Mouse (Mus musculus) intestine, embryonic 15.5 days (tissue): Measurements from ENCODE around the gene Tpk1. TPM values are rescaled to one million over a fixed set of nuclear protein-coding genes. Genes with fewer than 3 reads are reported as not detected.
A peak's percentile ranks its signal among the peaks of the same experiment; 100 is the strongest.

Experiments
- ATAC-seq: fragments of 200-750 bp; cut with Nextera tagmentation; 2 replicates; pipeline ENCODE4 v1.8.0; 2017; ENCODE audit warnings: moderate TSS enrichment, moderate library complexity
- H3K27ac ChIP-seq: fragments of 300-500 bp; sonication (generic); 2 replicates; pipeline ENCODE4 v1.5.1; 2015; ENCODE audit warnings: mild to moderate bottlenecking, inconsistent platforms
- H3K27me3 ChIP-seq: fragments of 300-500 bp; sonication (generic); replicated peaks from 2 replicates; pipeline ENCODE4 v1.6.1; 2015; ENCODE audit warnings: inconsistent platforms
- H3K36me3 ChIP-seq: fragments of 300-500 bp; sonication (generic); 2 replicates; pipeline ENCODE4 v1.6.1; 2015; ENCODE audit warnings: inconsistent platforms
- H3K4me1 ChIP-seq: fragments of 300-500 bp; sonication (generic); replicated peaks from 2 replicates; pipeline ENCODE4 v1.6.1; 2015; ENCODE audit warnings: inconsistent platforms
- H3K4me2 ChIP-seq: fragments of 300-500 bp; sonication (generic); replicated peaks from 2 replicates; pipeline ENCODE4 v1.6.1; 2015; ENCODE audit warnings: mild to moderate bottlenecking, inconsistent platforms
- H3K4me3 ChIP-seq: fragments of 300-500 bp; sonication (generic); replicated peaks from 2 replicates; pipeline ENCODE4 v1.5.1; 2015; ENCODE audit warnings: inconsistent platforms
- H3K9ac ChIP-seq: fragments of 300-500 bp; sonication (generic); 2 replicates; pipeline ENCODE4 v1.6.1; 2015; ENCODE audit warnings: inconsistent platforms
- H3K9me3 ChIP-seq: fragments of 300-500 bp; sonication (generic); 2 replicates; pipeline ENCODE4 v1.6.1; 2016; ENCODE audit warnings: inconsistent platforms
- WGBS: fragments of 180-500 bp; shearing (Covaris S2); methylation state at CpG from one replicate; pipeline ENCODE4 v1.1.7; 2015; 5-methylcytosine and 5-hydroxymethylcytosine counted together
- polyA plus RNA-seq: library from polyadenylated mRNA; unstranded; fragments of >200 nt; fragmentation: Nextera tagmentation; extraction: Ambion mirVana; gene quantifications from 2 replicates; pipeline ENCODE4 v1.2.1, GENCODE M21; 2015

Tpk1 gene
- polyA plus RNA-seq, result 18.9 and 20.6 TPM in 2 replicates

GRCm38 (mm10) chr6:43665677-43666546, at the start of gene Tpk1:
Gene Tpk1 (minus strand): TSS chr6:43666278.
- Histone ChIP-seq H3K36me3 (no peaks in the 10 kb centered on the region), H3K9ac (peak within 1 kb of the TSS; percentile 68), H3K9me3 (no peaks in the 10 kb centered on the region), H3K4me2 (peak within 1 kb of the TSS; percentile 58), H3K4me1 (no peaks in the 10 kb centered on the region), H3K27me3 (no peaks in the 10 kb centered on the region), H3K4me3 (peak within 1 kb of the TSS; percentile 61), H3K27ac (peak within 1 kb of the TSS; percentile 94)
- peak; percentile 98 for ATAC-seq
- under 1% methylated on average over 60 of the region's 63 CpGs for WGBS

- Histone ChIP-seq H3K9me3 (no peaks in the 10 kb centered on the region), H3K36me3 (no peaks in the 10 kb centered on the region), H3K4me3 (no peak overlapping the region), H3K9ac (no peak overlapping the region), H3K4me2 (no peak overlapping the region), H3K27ac (no peak overlapping the region), H3K27me3 (no peaks in the 10 kb centered on the region), H3K4me1 (no peaks in the 10 kb centered on the region)
- peak; percentile 56; the same call in 1 of the 2 replicates for ATAC-seq
- WGBS, result 28% methylated on average over 6 of the region's 6 CpGs
Observed at GRCm38 (mm10) chr6:43702810-43703614, 36.9 kb upstream of the Tpk1 start.

- Histone ChIP-seq H3K36me3 (no peaks in the 10 kb centered on the region), H3K9me3 (no peaks in the 10 kb centered on the region), H3K4me3 (no peak overlapping the region), H3K4me1 (no peaks in the 10 kb centered on the region), H3K27me3 (no peaks in the 10 kb centered on the region), H3K9ac (no peak overlapping the region), H3K4me2 (no peak overlapping the region), H3K27ac (no peak overlapping the region)
- ATAC-seq, result no peak
- WGBS, result 77% methylated on average over 1 of the region's 1 CpGs
Observed at GRCm38 (mm10) chr6:43691863-43692262, 25.8 kb upstream of the Tpk1 start.

GRCm38 (mm10) chr6:43685985-43686384, 19.9 kb upstream of the Tpk1 start:
- H3K9ac ChIP-seq, result no peak overlapping the region
- no peak overlapping the region for H3K27ac ChIP-seq
- ATAC-seq, result no peak
- H3K4me2 ChIP-seq, result no peak overlapping the region
- H3K9me3 ChIP-seq, result no peaks in the 10 kb centered on the region
- no peaks in the 10 kb centered on the region for H3K4me1 ChIP-seq
- H3K4me3 ChIP-seq, result no peak overlapping the region
- WGBS, result 46% methylated on average over 2 of the region's 2 CpGs
- H3K36me3 ChIP-seq, result no peaks in the 10 kb centered on the region
- no peaks in the 10 kb centered on the region for H3K27me3 ChIP-seq

GRCm38 (mm10) chr6:43682535-43682934, 16.5 kb upstream of the Tpk1 start:
- no peaks in the 10 kb centered on the region for H3K27me3 ChIP-seq
- H3K9me3 ChIP-seq, result no peaks in the 10 kb centered on the region
- no peak overlapping the region for H3K4me2 ChIP-seq
- H3K4me1 ChIP-seq, result no peaks in the 10 kb centered on the region
- no peaks in the 10 kb centered on the region for H3K36me3 ChIP-seq
- H3K27ac ChIP-seq, result no peak overlapping the region
- H3K9ac ChIP-seq, result no peak overlapping the region
- no peak for ATAC-seq
- H3K4me3 ChIP-seq, result no peak overlapping the region
- 64% methylated on average over 2 of the region's 2 CpGs for WGBS

- no peak for ATAC-seq
- Histone ChIP-seq H3K27ac (no peak overlapping the region), H3K36me3 (no peaks in the 10 kb centered on the region), H3K9me3 (no peaks in the 10 kb centered on the region), H3K4me1 (0 out of 2 replicates have a peak, but pooled peaks cover 4% of the 10 kb centered on the region), H3K9ac (no peak overlapping the region), H3K4me3 (no peak overlapping the region), H3K4me2 (no peak overlapping the region), H3K27me3 (no peaks in the 10 kb centered on the region)
- WGBS, result 78% methylated on average over 2 of the region's 2 CpGs
Observed at GRCm38 (mm10) chr6:43678689-43679212, 12.7 kb upstream of the Tpk1 start.

GRCm38 (mm10) chr6:43677566-43677965, 11.5 kb upstream of the Tpk1 start:
- no peak for ATAC-seq
- Histone ChIP-seq H3K27ac (no peak overlapping the region), H3K4me3 (no peak overlapping the region), H3K9me3 (no peaks in the 10 kb centered on the region), H3K4me1 (0 out of 2 replicates have a peak, but pooled peaks cover 4% of the 10 kb centered on the region), H3K4me2 (no peak overlapping the region), H3K27me3 (no peaks in the 10 kb centered on the region), H3K36me3 (no peaks in the 10 kb centered on the region), H3K9ac (no peak overlapping the region)
- WGBS, result 85% methylated on average over 3 of the region's 3 CpGs

GRCm38 (mm10) chr6:43676139-43676538, 10.1 kb upstream of the Tpk1 start:
- H3K9ac ChIP-seq, result no peak overlapping the region
- H3K27ac ChIP-seq, result no peak overlapping the region
- no peaks in the 10 kb centered on the region for H3K27me3 ChIP-seq
- 21% methylated on average over 3 of the region's 3 CpGs for WGBS
- no peaks in the 10 kb centered on the region for H3K36me3 ChIP-seq
- H3K4me3 ChIP-seq, result no peak overlapping the region
- ATAC-seq, result peak; percentile 72
- 0 out of 2 replicates have a peak, but pooled peaks cover 4% of the 10 kb centered on the region for H3K4me1 ChIP-seq
- H3K4me2 ChIP-seq, result no peak overlapping the region
- no peaks in the 10 kb centered on the region for H3K9me3 ChIP-seq

- ATAC-seq, result peak; percentile 52; the same call in 1 of the 2 replicates
- no peaks in the 10 kb centered on the region for H3K27me3 ChIP-seq
- no peaks in the 10 kb centered on the region for H3K9me3 ChIP-seq
- no peaks in the 10 kb centered on the region for H3K36me3 ChIP-seq
- no peak overlapping the region for H3K4me3 ChIP-seq
- no peak overlapping the region for H3K9ac ChIP-seq
- 43% methylated on average over 3 of the region's 3 CpGs for WGBS
- H3K27ac ChIP-seq, result no peak overlapping the region
- no peak overlapping the region for H3K4me2 ChIP-seq
- H3K4me1 ChIP-seq, result 0 out of 2 replicates have a peak, but pooled peaks cover 4% of the 10 kb centered on the region
Observed at GRCm38 (mm10) chr6:43674986-43675760, 9.1 kb upstream of the Tpk1 start.

- Histone ChIP-seq H3K27ac (no peak overlapping the region), H3K4me2 (no peak overlapping the region), H3K9ac (no peak overlapping the region), H3K4me1 (0 out of 2 replicates have a peak, but pooled peaks cover 4% of the 10 kb centered on the region), H3K36me3 (no peaks in the 10 kb centered on the region), H3K27me3 (no peaks in the 10 kb centered on the region), H3K4me3 (no peak overlapping the region), H3K9me3 (no peaks in the 10 kb centered on the region)
- ATAC-seq, result no peak
- 79% methylated on average over 2 of the region's 2 CpGs for WGBS
Observed at GRCm38 (mm10) chr6:43670939-43671338, 4.9 kb upstream of the Tpk1 start.

GRCm38 (mm10) chr6:43667681-43668080, 1.6 kb upstream of the Tpk1 start:
- no peak overlapping the region for H3K27ac ChIP-seq
- 88% methylated on average over 2 of the region's 2 CpGs for WGBS
- no peak overlapping the region for H3K4me3 ChIP-seq
- no peaks in the 10 kb centered on the region for H3K9me3 ChIP-seq
- H3K9ac ChIP-seq, result no peak overlapping the region
- no peak for ATAC-seq
- H3K4me2 ChIP-seq, result no peak overlapping the region
- no peaks in the 10 kb centered on the region for H3K4me1 ChIP-seq
- H3K36me3 ChIP-seq, result no peaks in the 10 kb centered on the region
- H3K27me3 ChIP-seq, result no peaks in the 10 kb centered on the region
